Mouse (Mus musculus): Measurements from ENCODE around the gene Gpr37l1. TPM values are rescaled to one million over a fixed set of nuclear protein-coding genes. Genes with fewer than 3 reads are reported as not detected.

Gpr37l1 gene
- polyA plus RNA-seq, 2 experiments, result 0.13 TPM; not detected in 1

- H3K4me2 ChIP-seq (replicated peaks; ENCODE audit: low read depth, low read length, severe bottlenecking), result no peak overlapping the region
- TF ChIP-seq POLR2A (IDR thresholded peaks at IDR 0.05; ENCODE audit: borderline replicate concordance, extremely low read depth, insufficient read depth, insufficient read length), result no peak
- no peak overlapping the region for H3K27ac ChIP-seq (replicated peaks; ENCODE audit: low read depth, low read length)
These were observed 13.8 kb upstream of the Gpr37l1 start for GRCm38 (mm10) chr1:135181275-135181674.

GRCm38 (mm10) chr1:135180830-135181229, 13.3 kb upstream of the Gpr37l1 start:
- Histone ChIP-seq H3K27me3 (ENCODE audit: control insufficient read depth, insufficient read depth, low read length) (no peaks in the 10 kb centered on the region), H3K36me3 (ENCODE audit: control insufficient read depth, insufficient read depth, low read length) (no peaks in the 10 kb centered on the region), H3K9me3 (ENCODE audit: control insufficient read depth, low read length) (no peaks in the 10 kb centered on the region), H3K4me2 (replicated peaks; ENCODE audit: low read depth, low read length, severe bottlenecking) (no peak overlapping the region), H3K9ac (ENCODE audit: low read depth, low read length, severe bottlenecking) (no peak overlapping the region), H3K27ac (replicated peaks; ENCODE audit: low read depth, low read length) (no peak overlapping the region), H3K4me1 (ENCODE audit: control insufficient read depth, insufficient read depth, low read length) (no peaks in the 10 kb centered on the region), H3K4me3 (replicated peaks; ENCODE audit: low read length) (no peak overlapping the region)
- ATAC-seq (ENCODE audit: low FRiP score, low read depth), result no peak
- TF ChIP-seq POLR2A (IDR thresholded peaks at IDR 0.05; ENCODE audit: borderline replicate concordance, extremely low read depth, insufficient read depth, insufficient read length), result no peak
- no peak for DNase-seq (ENCODE audit: low spot score)
- 79% methylated on average over 10 of the region's 10 CpGs for WGBS

More at GRCm38 (mm10) chr1:135181275-135181674, 13.8 kb upstream of the Gpr37l1 start:
- Histone ChIP-seq H3K9ac (ENCODE audit: low read depth, low read length, severe bottlenecking) (no peak overlapping the region), H3K27me3 (ENCODE audit: control insufficient read depth, insufficient read depth, low read length) (no peaks in the 10 kb centered on the region), H3K4me1 (ENCODE audit: control insufficient read depth, insufficient read depth, low read length) (no peaks in the 10 kb centered on the region), H3K9me3 (ENCODE audit: control insufficient read depth, low read length) (no peaks in the 10 kb centered on the region), H3K36me3 (ENCODE audit: control insufficient read depth, insufficient read depth, low read length) (no peaks in the 10 kb centered on the region), H3K4me3 (replicated peaks; ENCODE audit: low read length) (no peak overlapping the region)
- ATAC-seq (ENCODE audit: low FRiP score, low read depth) (no peak), DNase-seq (ENCODE audit: low spot score) (no peak)
- WGBS, result 56% methylated on average over 4 of the region's 4 CpGs

GRCm38 (mm10) chr1:135178863-135179262, 11.4 kb upstream of the Gpr37l1 start:
- H3K36me3 ChIP-seq (ENCODE audit: control insufficient read depth, insufficient read depth, low read length), result no peaks in the 10 kb centered on the region
- H3K27me3 ChIP-seq (ENCODE audit: control insufficient read depth, insufficient read depth, low read length), result no peaks in the 10 kb centered on the region
- ATAC-seq (ENCODE audit: low FRiP score, low read depth), result no peak
- H3K4me1 ChIP-seq (ENCODE audit: control insufficient read depth, insufficient read depth, low read length), result no peaks in the 10 kb centered on the region
- no peak overlapping the region for H3K4me3 ChIP-seq (replicated peaks; ENCODE audit: low read length)
- DNase-seq (ENCODE audit: low spot score), result no peak
- no peak overlapping the region for H3K27ac ChIP-seq (replicated peaks; ENCODE audit: low read depth, low read length)
- H3K9ac ChIP-seq (ENCODE audit: low read depth, low read length, severe bottlenecking), result no peak overlapping the region
- no peaks in the 10 kb centered on the region for H3K9me3 ChIP-seq (ENCODE audit: control insufficient read depth, low read length)
- WGBS, result 86% methylated on average over 7 of the region's 7 CpGs
- TF ChIP-seq POLR2A (IDR thresholded peaks at IDR 0.05; ENCODE audit: borderline replicate concordance, extremely low read depth, insufficient read depth, insufficient read length), result no peak
- H3K4me2 ChIP-seq (replicated peaks; ENCODE audit: low read depth, low read length, severe bottlenecking), result no peak overlapping the region

GRCm38 (mm10) chr1:135177724-135178123, 10.2 kb upstream of the Gpr37l1 start:
- Histone ChIP-seq H3K4me2 (replicated peaks; ENCODE audit: low read depth, low read length, severe bottlenecking) (no peak overlapping the region), H3K27me3 (ENCODE audit: control insufficient read depth, insufficient read depth, low read length) (no peaks in the 10 kb centered on the region), H3K4me1 (ENCODE audit: control insufficient read depth, insufficient read depth, low read length) (no peaks in the 10 kb centered on the region), H3K4me3 (replicated peaks; ENCODE audit: low read length) (no peak overlapping the region), H3K9me3 (ENCODE audit: control insufficient read depth, low read length) (no peaks in the 10 kb centered on the region), H3K9ac (ENCODE audit: low read depth, low read length, severe bottlenecking) (no peak overlapping the region), H3K36me3 (ENCODE audit: control insufficient read depth, insufficient read depth, low read length) (no peaks in the 10 kb centered on the region), H3K27ac (replicated peaks; ENCODE audit: low read depth, low read length) (no peak overlapping the region)
- DNase-seq (ENCODE audit: low spot score) (no peak), ATAC-seq (ENCODE audit: low FRiP score, low read depth) (no peak)
- no peak for TF ChIP-seq POLR2A (IDR thresholded peaks at IDR 0.05; ENCODE audit: borderline replicate concordance, extremely low read depth, insufficient read depth, insufficient read length)
- WGBS, result 99% methylated on average over 3 of the region's 3 CpGs

GRCm38 (mm10) chr1:135175176-135175575, 7.7 kb upstream of the Gpr37l1 start:
- no peak for ATAC-seq (ENCODE audit: low FRiP score, low read depth)
- WGBS, result 79% methylated on average over 3 of the region's 3 CpGs

GRCm38 (mm10) chr1:135173311-135173710, 5.8 kb upstream of the Gpr37l1 start:
- ATAC-seq (ENCODE audit: low FRiP score, low read depth), result no peak
- Histone ChIP-seq H3K36me3 (ENCODE audit: control insufficient read depth, insufficient read depth, low read length) (no peaks in the 10 kb centered on the region), H3K4me3 (replicated peaks; ENCODE audit: low read length) (no peak overlapping the region), H3K27ac (replicated peaks; ENCODE audit: low read depth, low read length) (no peak overlapping the region), H3K27me3 (ENCODE audit: control insufficient read depth, insufficient read depth, low read length) (no peaks in the 10 kb centered on the region), H3K4me1 (ENCODE audit: control insufficient read depth, insufficient read depth, low read length) (no peaks in the 10 kb centered on the region), H3K9ac (ENCODE audit: low read depth, low read length, severe bottlenecking) (no peak overlapping the region), H3K4me2 (replicated peaks; ENCODE audit: low read depth, low read length, severe bottlenecking) (no peak overlapping the region), H3K9me3 (ENCODE audit: control insufficient read depth, low read length) (no peaks in the 10 kb centered on the region)
- WGBS, result 91% methylated on average over 6 of the region's 6 CpGs
- no peak for DNase-seq (ENCODE audit: low spot score)
- no peak for TF ChIP-seq POLR2A (IDR thresholded peaks at IDR 0.05; ENCODE audit: borderline replicate concordance, extremely low read depth, insufficient read depth, insufficient read length)

More at GRCm38 (mm10) chr1:135175176-135175575, 7.7 kb upstream of the Gpr37l1 start:
- Histone ChIP-seq H3K4me3 (replicated peaks; ENCODE audit: low read length) (no peak overlapping the region), H3K36me3 (ENCODE audit: control insufficient read depth, insufficient read depth, low read length) (no peaks in the 10 kb centered on the region), H3K9ac (ENCODE audit: low read depth, low read length, severe bottlenecking) (no peak overlapping the region), H3K4me1 (ENCODE audit: control insufficient read depth, insufficient read depth, low read length) (no peaks in the 10 kb centered on the region), H3K9me3 (ENCODE audit: control insufficient read depth, low read length) (no peaks in the 10 kb centered on the region), H3K4me2 (replicated peaks; ENCODE audit: low read depth, low read length, severe bottlenecking) (no peak overlapping the region), H3K27me3 (ENCODE audit: control insufficient read depth, insufficient read depth, low read length) (no peaks in the 10 kb centered on the region), H3K27ac (replicated peaks; ENCODE audit: low read depth, low read length) (no peak overlapping the region)
- no peak for TF ChIP-seq POLR2A (IDR thresholded peaks at IDR 0.05; ENCODE audit: borderline replicate concordance, extremely low read depth, insufficient read depth, insufficient read length)
- no peak for DNase-seq (ENCODE audit: low spot score)

Data from limb, embryonic 14.5 days (tissue).